Mouse (Mus musculus) CH12.LX (cell line): ENCODE results near the gene Rnf6. TPM values are rescaled to one million over a fixed set of nuclear protein-coding genes. Genes with fewer than 3 reads are reported as not detected.
"Not testable (repeated sequence)": the region's sequence is repeated elsewhere in the genome, so short reads cannot be mapped to it uniquely, and the experiment has no call there.

Experiments used
- DNase-seq: peaks from one replicate; pipeline ENCODE4 v3.0.0-alpha.2; 2013; ENCODE audit errors: extremely low read depth
- H3K27ac ChIP-seq: 2 replicates; pipeline ENCODE4 v1.5.1; 2012; ENCODE audit warnings: low read depth, mild to moderate bottlenecking, control low read depth, moderate library complexity; ENCODE audit not compliant: insufficient read depth
- H3K27me3 ChIP-seq: replicated peaks from 2 replicates; pipeline ENCODE3; 2012; ENCODE audit warnings: inconsistent platforms
- H3K36me3 ChIP-seq, 2 experiments: replicated peaks in 1 of 2; 2 replicates each; pipeline versions ENCODE3 to v1.6.1; 2012; ENCODE audit warnings: inconsistent platforms in 1 of 2, low read length in 1 of 2, mild to moderate bottlenecking in 1 of 2, mixed read lengths in 1 of 2, moderate library complexity in 1 of 2; ENCODE audit not compliant: control insufficient read depth in 1 of 2, insufficient read depth in 1 of 2
- H3K4me1 ChIP-seq, 2 experiments: 2 replicates each; pipeline ENCODE4 v1.6.1; 2012; ENCODE audit warnings: inconsistent platforms in 1 of 2, moderate library complexity in 1 of 2; ENCODE audit not compliant: insufficient read depth in 2 of 2, control insufficient read depth in 1 of 2
- H3K4me2 ChIP-seq: 2 replicates; pipeline ENCODE4 v1.6.1; 2012; ENCODE audit warnings: low read depth, mild to moderate bottlenecking, control low read depth; ENCODE audit not compliant: poor library complexity, insufficient read depth, severe bottlenecking
- H3K4me3 ChIP-seq, 3 experiments: fragments of 150-350 bp in 1 of 3; sonication (generic) in 1 of 3; replicated peaks in 1 of 3; 2 replicates each; pipeline versions ENCODE3 to v1.5.1; 2011 to 2012; ENCODE audit warnings: low read depth in 2 of 3, low read length in 2 of 3, mild to moderate bottlenecking in 2 of 3, moderate library complexity in 2 of 3, control low read depth in 1 of 3, improper control_type of control experiment in 1 of 3, inconsistent platforms in 1 of 3, mixed read lengths in 1 of 3; ENCODE audit not compliant: poor library complexity in 1 of 3
- H3K79me2 ChIP-seq: replicated peaks from 2 replicates; pipeline ENCODE4 v1.6.1; 2012; ENCODE audit warnings: mild to moderate bottlenecking, moderate library complexity; ENCODE audit not compliant: control insufficient read depth, poor library complexity, insufficient read depth, severe bottlenecking; ENCODE audit errors: extremely low read depth
- H3K9ac ChIP-seq: 2 replicates; pipeline ENCODE4 v1.6.1; 2012; ENCODE audit warnings: low read depth, mild to moderate bottlenecking, control low read depth, moderate library complexity; ENCODE audit not compliant: insufficient read depth
- H3K9me3 ChIP-seq: replicated peaks from 2 replicates; pipeline ENCODE3; 2012; ENCODE audit warnings: low read length, inconsistent platforms, mixed read lengths
- CTCF ChIP-seq, 2 experiments: IDR thresholded peaks in 1 of 2; conservative IDR thresholded peaks in 1 of 2; 2 replicates each; pipeline ENCODE4 v1.5.1; 2011 to 2012; ENCODE audit warnings: low read depth in 2 of 2, low read length in 2 of 2, improper control_type of control experiment in 1 of 2, inconsistent platforms in 1 of 2, mild to moderate bottlenecking in 1 of 2, moderate library complexity in 1 of 2
- RAD21 ChIP-seq: IDR thresholded peaks from 2 replicates; pipeline ENCODE4 v1.6.1; 2011; ENCODE audit warnings: low read depth, mild to moderate bottlenecking, low read length, improper control_type of control experiment, moderate library complexity
- SMC3 ChIP-seq: IDR thresholded peaks from 2 replicates; pipeline ENCODE4 v1.6.1; 2011; ENCODE audit warnings: low read depth, low read length, improper control_type of control experiment
- dilution Hi-C: fragments of 300-500 bp; cut with MboI; formaldehyde crosslinking; loops from 2 replicates; pipeline ENCODE4 v1.14.3; 2020; ENCODE audit warnings: low sequenced_read_pairs; ENCODE audit not compliant: extremely low pct_unique_long_range_greater_than_20kb, extremely low pct_ligation_motif_present
- in situ Hi-C: fragments of 300-500 bp; cut with MboI; formaldehyde crosslinking; loops from 3 replicates; pipeline ENCODE4 v1.14.3; 2019; ENCODE audit warnings: low sequenced_read_pairs, low pct_ligation_motif_present, low pct_unique_long_range_greater_than_20kb, mixed read lengths
- polyA plus RNA-seq: library from polyadenylated mRNA; unstranded; fragments of >175 nt; gene quantifications from 2 replicates; pipeline ENCODE4 v1.2.1, GENCODE M21; 2012; ENCODE audit warnings: low read depth; ENCODE audit not compliant: insufficient read length
- total RNA-seq, 2 experiments: library from RNA; depleted of rRNA; stranded (reverse); fragments of 300-350 nt in 1 of 2; fragments of >200 nt in 1 of 2; gene quantifications; 2 replicates each; pipeline ENCODE4 v1.2.3; 2012 to 2014

Rnf6 gene
- total and polyA plus RNA-seq, 3 experiments = 15.9 to 22.7 (median 20.7) TPM

- H3K27me3 ChIP-seq, H3K4me3 ChIP-seq, H3K27ac ChIP-seq, in situ Hi-C loops, H3K79me2 ChIP-seq, H3K36me3 ChIP-seq, H3K4me2 ChIP-seq, H3K9ac ChIP-seq, H3K9me3 ChIP-seq, H3K4me1 ChIP-seq, dilution Hi-C loops: not testable (repeated sequence)
- TF ChIP-seq CTCF (conservative IDR thresholded peaks at IDR 0.05 in 1 of 2, IDR thresholded peaks at IDR 0.05 in 1 of 2; ENCODE audit: low read depth in 2 of 2, low read length in 2 of 2) (peak; percentile 30 to 52; a peak in 2 of 4 replicates), RAD21 (peak; percentile 34), SMC3 (peak; percentile 20; the same call in 1 of the 2 replicates)
- DNase-seq = peak; percentile 24
Measured at GRCm38 (mm10) chr5:146172744-146173143, 48.6 kb downstream of the Rnf6 start.

- H3K79me2 ChIP-seq, DNase-seq, dilution Hi-C loops, H3K4me3 ChIP-seq, in situ Hi-C loops, H3K27ac ChIP-seq, H3K4me2 ChIP-seq, H3K27me3 ChIP-seq, H3K36me3 ChIP-seq, H3K4me1 ChIP-seq, H3K9ac ChIP-seq, H3K9me3 ChIP-seq: not testable (repeated sequence)
Measured at GRCm38 (mm10) chr5:146170621-146171020, 50.7 kb downstream of the Rnf6 start, which contains the start of gene Gm6309. TSS of gene Gm6309 (minus strand) at chr5:146170721.

GRCm38 (mm10) chr5:146160439-146160838, 60.9 kb downstream of the Rnf6 start, which contains the start of gene Gm5565:
TSS of gene Gm5565 (minus strand) at chr5:146160539.
- H3K9me3 ChIP-seq, H3K27ac ChIP-seq, DNase-seq, H3K4me1 ChIP-seq, H3K79me2 ChIP-seq, dilution Hi-C loops, in situ Hi-C loops, H3K36me3 ChIP-seq, H3K9ac ChIP-seq, H3K4me2 ChIP-seq, H3K4me3 ChIP-seq, H3K27me3 ChIP-seq: not testable (repeated sequence)

Other genes starting within 250 kb of the Rnf6 start
- not detected in 2 replicates for gene Cyp3a25, start 211.9 kb downstream of the Rnf6 start, total RNA-seq (2012; rRNA removed)
- gene Cyp3a25, start 211.9 kb downstream of the Rnf6 start, total RNA-seq (2014; rRNA removed) = not detected in 2 replicates
- gene Cyp3a25, start 211.9 kb downstream of the Rnf6 start, polyA plus RNA-seq = not detected in 2 replicates
- not detected in 2 replicates for gene Cyp3a59, start 142.3 kb downstream of the Rnf6 start, total RNA-seq (2012; rRNA removed)
- gene Cyp3a59, start 142.3 kb downstream of the Rnf6 start, total RNA-seq (2014; rRNA removed) = not detected in 2 replicates
- gene Cyp3a59, start 142.3 kb downstream of the Rnf6 start, polyA plus RNA-seq = not detected in 2 replicates
- not detected in 2 replicates for gene Gm5565, start 61.0 kb downstream of the Rnf6 start, total RNA-seq (2012; rRNA removed)
- gene Gm5565, start 61.0 kb downstream of the Rnf6 start, total RNA-seq (2014; rRNA removed) = not detected in 2 replicates
- not detected in 2 replicates for gene Gm5565, start 61.0 kb downstream of the Rnf6 start, polyA plus RNA-seq
- gene Gm6309, start 50.8 kb downstream of the Rnf6 start, total RNA-seq (2012; rRNA removed) = not detected in 2 replicates
- not detected in 2 replicates for gene Gm6309, start 50.8 kb downstream of the Rnf6 start, total RNA-seq (2014; rRNA removed)
- gene Gm6309, start 50.8 kb downstream of the Rnf6 start, polyA plus RNA-seq = not detected in 2 replicates
- gene 1700001J03Rik, start 36.3 kb downstream of the Rnf6 start, total RNA-seq (2012; rRNA removed) = not detected in 2 replicates
- gene 1700001J03Rik, start 36.3 kb downstream of the Rnf6 start, total RNA-seq (2014; rRNA removed) = not detected in 2 replicates
- 0.44 TPM in 1 of 2 replicates, not detected in the other for gene 1700001J03Rik, start 36.3 kb downstream of the Rnf6 start, polyA plus RNA-seq
- 52.6 and 55.0 TPM in 2 replicates for gene Cdk8, start 9.7 kb upstream of the Rnf6 start, total RNA-seq (2012; rRNA removed)
- gene Cdk8, start 9.7 kb upstream of the Rnf6 start, total RNA-seq (2014; rRNA removed) = 99.1 and 112 TPM in 2 replicates
- 65.4 and 69.9 TPM in 2 replicates for gene Cdk8, start 9.7 kb upstream of the Rnf6 start, polyA plus RNA-seq
- not detected in 2 replicates for gene Wasf3, start 163.4 kb upstream of the Rnf6 start, total RNA-seq (2012; rRNA removed)
- gene Wasf3, start 163.4 kb upstream of the Rnf6 start, total RNA-seq (2014; rRNA removed) = not detected in 2 replicates
- not detected in 2 replicates for gene Wasf3, start 163.4 kb upstream of the Rnf6 start, polyA plus RNA-seq